Comparison of ENCODE assay signal across 20 mouse cellular contexts in the genomic region with DNA sequence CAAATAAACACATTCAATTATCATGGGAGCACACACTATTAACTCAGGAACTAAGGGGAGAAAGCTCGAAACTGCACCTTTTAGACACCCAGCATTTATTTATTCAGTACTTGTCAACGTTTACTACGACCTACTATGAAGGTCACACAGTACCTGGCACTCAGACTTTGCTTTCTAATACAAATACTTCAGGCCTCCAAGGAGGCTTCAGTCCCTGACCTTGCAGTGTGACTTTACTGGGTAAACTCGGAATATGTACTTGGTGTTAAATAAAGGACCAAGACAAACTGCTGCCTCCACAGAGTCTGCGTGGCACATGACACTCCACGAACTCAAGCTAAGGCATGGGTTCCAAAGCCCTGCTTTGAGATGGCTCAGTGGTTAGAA. TPM values are rescaled to one million over a fixed set of nuclear protein-coding genes. Genes with fewer than 3 reads are reported as not detected.
DNase-seq lines count a peak whose midpoint lies in the region; ATAC-seq and TF ChIP-seq lines count a peak whose summit lies in the region.
"Had no signal": no experiment of that assay in that cellular context is flagged by ENCODE, and none has a peak within 500 bp of the region (broad histone marks: within the 10 kb centered on the region; RNA-seq: fewer than 3 reads in every experiment).

No protein-coding gene starts in this region.

- no peaks in the 10 kb centered on the region for H3K9me3 ChIP-seq in lung, embryonic 14.5 days (ENCODE audit: low read depth, low read length)
- no peaks in the 10 kb centered on the region for H3K9me3 ChIP-seq in limb, embryonic 13.5 days
- H3K9me3 ChIP-seq in heart, embryonic 12.5 days (replicated peaks) = no peaks in the 10 kb centered on the region
- H3K9me3 ChIP-seq: embryonic facial prominence, embryonic 10.5 days; forebrain, embryonic 13.5 days; hindbrain, embryonic 12.5 days had no signal

- ATAC-seq in lung, embryonic 14.5 days (ENCODE audit: insufficient read depth) = peak; percentile 70; the same call in 1 of the 2 replicates
- no peak for ATAC-seq in limb, embryonic 13.5 days (ENCODE audit: low FRiP score, low read depth)
- ATAC-seq in heart, embryonic 12.5 days (ENCODE audit: insufficient number of reproducible peaks, low FRiP score) = no peak
- ATAC-seq: forebrain, embryonic 13.5 days had no signal

- WGBS in lung, embryonic 14.5 days = 52% methylated on average over 6 of the region's 6 CpGs
- 73% methylated on average over 6 of the region's 6 CpGs for WGBS in limb, embryonic 13.5 days
- WGBS in heart, embryonic 12.5 days = 77% methylated on average over 6 of the region's 6 CpGs

- no peak overlapping the region for H3K4me3 ChIP-seq in layer of hippocampus, adult 2 months
- H3K4me3 ChIP-seq in lung, embryonic 14.5 days (ENCODE audit: low read depth, low read length) = no peak overlapping the region
- H3K4me3 ChIP-seq in limb, embryonic 13.5 days = no peak overlapping the region
- H3K4me3 ChIP-seq in heart, embryonic 12.5 days = no peak overlapping the region
- H3K4me3 ChIP-seq: embryonic facial prominence, embryonic 10.5 days; forebrain, embryonic 13.5 days; gastrocnemius, adult 2 months; hindbrain, embryonic 12.5 days had no signal

- peak overlapping the region; percentile 49; the same call in 1 of the 2 replicates for H3K27ac ChIP-seq in layer of hippocampus, adult 2 months
- H3K27ac ChIP-seq in lung, embryonic 14.5 days (ENCODE audit: low read depth) = no peak overlapping the region
- H3K27ac ChIP-seq in limb, embryonic 13.5 days = peak overlapping the region; percentile 66; the same call in 1 of the 2 replicates
- H3K27ac ChIP-seq in heart, embryonic 12.5 days (ENCODE audit: poor library complexity, severe bottlenecking) = no peak overlapping the region
- H3K27ac ChIP-seq: embryonic facial prominence, embryonic 10.5 days; forebrain, embryonic 13.5 days; gastrocnemius, adult 2 months; hindbrain, embryonic 12.5 days had no signal

- peaks cover 15% of the 10 kb centered on the region; the same call in 1 of the 2 replicates for H3K4me1 ChIP-seq in lung, embryonic 14.5 days (ENCODE audit: insufficient read depth)
- H3K4me1 ChIP-seq in limb, embryonic 13.5 days = peaks cover 48% of the 10 kb centered on the region
- 0 out of 2 replicates have a peak, but pooled peaks cover 5% of the 10 kb centered on the region for H3K4me1 ChIP-seq in heart, embryonic 12.5 days (replicated peaks)
- H3K4me1 ChIP-seq: forebrain, embryonic 13.5 days had no signal

- TF ChIP-seq CTCF in layer of hippocampus, adult 2 months (conservative IDR thresholded peaks at IDR 0.05) = no peak
- no peak for TF ChIP-seq CTCF in lung, embryonic 14.5 days (IDR thresholded peaks at IDR 0.05; ENCODE audit: low read depth)

- H3K27me3 ChIP-seq in lung, embryonic 14.5 days (ENCODE audit: insufficient read depth, low read length) = no peaks in the 10 kb centered on the region
- H3K27me3 ChIP-seq in limb, embryonic 13.5 days = no peaks in the 10 kb centered on the region
- no peaks in the 10 kb centered on the region for H3K27me3 ChIP-seq in heart, embryonic 12.5 days (replicated peaks)
- H3K27me3 ChIP-seq: forebrain, embryonic 13.5 days; hindbrain, embryonic 12.5 days had no signal

- 0 out of 2 replicates have a peak overlapping the region, but pooled peaks have one; percentile 12 for H3K4me2 ChIP-seq in lung, embryonic 14.5 days
- H3K4me2 ChIP-seq in limb, embryonic 13.5 days (replicated peaks) = no peak overlapping the region
- no peak overlapping the region for H3K4me2 ChIP-seq in heart, embryonic 12.5 days
- H3K4me2 ChIP-seq: forebrain, embryonic 13.5 days; hindbrain, embryonic 12.5 days had no signal

- no peaks in the 10 kb centered on the region for H3K36me3 ChIP-seq in lung, embryonic 14.5 days (ENCODE audit: insufficient read depth)
- H3K36me3 ChIP-seq in limb, embryonic 13.5 days = no peaks in the 10 kb centered on the region
- no peaks in the 10 kb centered on the region for H3K36me3 ChIP-seq in heart, embryonic 12.5 days
- H3K36me3 ChIP-seq: embryonic facial prominence, embryonic 10.5 days; hindbrain, embryonic 12.5 days had no signal

- H3K9ac ChIP-seq in lung, embryonic 14.5 days = no peak overlapping the region
- no peak overlapping the region for H3K9ac ChIP-seq in limb, embryonic 13.5 days
- no peak overlapping the region for H3K9ac ChIP-seq in heart, embryonic 12.5 days
- H3K9ac ChIP-seq: forebrain, embryonic 13.5 days; hindbrain, embryonic 12.5 days had no signal

- no peak for DNase-seq in layer of hippocampus, adult 2 months (ENCODE audit: low spot score in 2 of 2)
- DNase-seq in layer of hippocampus, adult 8-10 months (ENCODE audit: low spot score in 2 of 2) = no peak
- peak; percentile 40 for DNase-seq in lung, embryonic 14.5 days
- DNase-seq in lung, postnatal 14 days = no peak
- DNase-seq in lung, postnatal 25 days (ENCODE audit: low spot score) = peak; percentile 66
- DNase-seq in urinary bladder, adult 2 months (ENCODE audit: low spot score) = no peak
- DNase-seq: adrenal gland, adult 8-10 months; adrenal gland, postnatal 36 days; cerebellum, adult 2 months; cerebellum, postnatal 10 days; gastrocnemius, adult 2 months; gastrocnemius, postnatal 25 days; heart, adult 11 months; heart, postnatal 10 days; heart, postnatal 4 days had no signal

RNA-seq across cellular contexts. Expression of a gene that starts 10.8 kb away (rescaled TPM):
- 10 to 100 TPM; 44.2 to 44.8 TPM for total RNA-seq in layer of hippocampus, adult 2 months (2021)
- total RNA-seq in layer of hippocampus, adult 8-10 months (2022) = 10 to 100 TPM; 48.9 to 53.4 (median 49.5) TPM
- 101 and 111 TPM in 2 replicates for polyA plus RNA-seq in lung, embryonic 14.5 days (2014; fragmentation: Nextera tagmentation; extraction: Ambion mirVana)
- 154 and 156 TPM in 2 replicates for polyA plus RNA-seq in limb, embryonic 13.5 days (2015; fragmentation: Nextera tagmentation; extraction: Ambion mirVana)
- polyA plus RNA-seq in urinary bladder, adult 2 months (2012; rRNA removed) = 32.1 and 33.7 TPM in 2 replicates
- polyA plus RNA-seq in heart, embryonic 12.5 days (2016; fragmentation: Nextera tagmentation; extraction: Ambion mirVana) = 74.3 and 76.4 TPM in 2 replicates

Comparison
In these comparisons a context has a peak if more than half of its experiments do, and no peak if none do; other contexts are left out.
1. DNase-seq: peak in lung, embryonic 14.5 days (single experiment) and lung, postnatal 25 days (single experiment); none in layer of hippocampus, adult 2 months (0 of 2), layer of hippocampus, adult 8-10 months (0 of 2), lung, postnatal 14 days (single experiment) and urinary bladder, adult 2 months (single experiment).
2. H3K27ac ChIP-seq: peak in layer of hippocampus, adult 2 months (single experiment) and limb, embryonic 13.5 days (single experiment); none in lung, embryonic 14.5 days (single experiment) and heart, embryonic 12.5 days (single experiment).